Mouse (Mus musculus) layer of hippocampus, adult 2 months (tissue): ENCODE results near the gene C330007P06Rik. TPM values are rescaled to one million over a fixed set of nuclear protein-coding genes. Genes with fewer than 3 reads are reported as not detected.
A peak's percentile ranks its signal among the peaks of the same experiment; 100 is the strongest.
"Not testable (repeated sequence)": the region's sequence is repeated elsewhere in the genome, so short reads cannot be mapped to it uniquely, and the experiment has no call there.

ENCODE experiments used
- DNase-seq, 2 experiments: peaks; one replicate each; pipeline ENCODE4 v3.0.0; 2022; ENCODE audit warnings: low spot score in 2 of 2
- H3K27ac ChIP-seq: fragments of 200-600 bp; 2 replicates; pipeline ENCODE4 v1.8.1; 2022
- H3K4me3 ChIP-seq: fragments of 200-600 bp; 2 replicates; pipeline ENCODE4 v1.8.1; 2022; ENCODE audit warnings: mild to moderate bottlenecking
- CTCF ChIP-seq: fragments of 200-600 bp; conservative IDR thresholded peaks from 2 replicates; pipeline ENCODE4 v1.8.1; 2022; ENCODE audit warnings: antibody characterized with exemption, mild to moderate bottlenecking, moderate library complexity
- total RNA-seq, 2 experiments: library from RNA; stranded (reverse); gene quantifications; 2 replicates each; pipeline ENCODE4 v1.2.3; 2021

C330007P06Rik gene
- total RNA-seq, 2 experiments from 2014 or later = 40.4 TPM

- no peak overlapping the region for H3K4me3 ChIP-seq
- TF ChIP-seq CTCF = no peak
- no peak overlapping the region for H3K27ac ChIP-seq
- DNase-seq = no peak
Measured at GRCm38 (mm10) chrX:36805466-36806235, 68.3 kb downstream of the C330007P06Rik start.

DNA sequence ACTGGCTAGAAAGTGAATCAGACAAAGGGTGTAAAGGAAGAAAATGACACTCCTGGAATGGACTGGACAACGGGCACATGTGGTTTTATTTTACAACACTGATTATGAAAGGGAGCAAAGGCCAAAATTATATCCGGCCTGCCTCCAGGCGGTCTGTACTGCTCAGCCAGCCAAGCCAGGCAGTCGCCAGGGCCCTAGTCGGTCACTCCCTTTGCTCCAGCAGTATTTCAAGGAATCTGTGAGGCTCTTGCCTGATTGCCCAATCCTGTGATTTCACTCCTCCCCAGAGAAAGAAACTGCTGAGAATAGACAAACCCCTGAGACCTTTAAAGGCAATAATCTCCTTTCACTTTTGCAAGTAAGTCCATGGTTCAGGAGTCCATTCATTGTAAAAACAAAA, 69.7 kb downstream of the C330007P06Rik start:
- Histone ChIP-seq H3K4me3 (no peak overlapping the region), H3K27ac (no peak overlapping the region)
- no peak for TF ChIP-seq CTCF
- no peak for DNase-seq

- no peak for DNase-seq
- Histone ChIP-seq H3K27ac (no peak overlapping the region), H3K4me3 (no peak overlapping the region)
- TF ChIP-seq CTCF = no peak
Measured at GRCm38 (mm10) chrX:36803189-36803588, 70.7 kb downstream of the C330007P06Rik start.

DNA sequence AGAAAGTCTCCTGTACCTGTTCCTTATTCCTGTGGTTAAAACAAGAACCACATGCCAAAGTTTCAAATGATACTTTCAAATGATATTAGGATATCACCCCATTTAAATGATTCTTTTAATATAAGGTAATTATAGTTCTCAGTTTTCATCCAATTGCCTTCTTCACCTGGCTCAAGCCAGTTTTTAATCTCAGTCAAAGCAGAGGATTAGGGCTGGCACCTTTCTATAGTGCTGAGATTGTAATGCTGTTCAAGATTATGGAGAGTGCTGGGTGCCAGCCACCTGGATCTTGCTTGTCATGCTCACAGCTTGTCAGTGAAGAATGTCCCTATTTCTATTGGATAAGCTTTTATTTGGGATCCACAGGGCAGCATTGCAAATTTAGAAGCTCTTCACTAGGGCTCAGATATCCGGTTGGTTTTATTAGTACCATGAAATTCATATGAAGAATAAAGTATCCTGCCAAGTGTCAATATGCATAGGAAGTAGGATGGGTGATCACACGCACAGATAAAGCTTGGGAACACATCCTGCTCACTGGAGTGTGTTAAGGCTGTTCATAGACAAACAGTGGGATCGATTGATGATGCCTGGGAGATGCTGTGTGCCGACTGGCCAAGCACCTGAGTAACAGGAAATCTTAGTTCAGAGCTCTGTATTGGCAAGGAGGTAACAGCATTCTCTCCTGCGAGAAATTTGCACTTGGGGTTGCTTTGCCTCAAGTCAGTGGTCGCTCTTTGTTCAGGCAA, 74.6 kb downstream of the C330007P06Rik start:
- no peak overlapping the region for H3K4me3 ChIP-seq
- no peak for TF ChIP-seq CTCF

GRCm38 (mm10) chrX:36796734-36797133, 77.2 kb downstream of the C330007P06Rik start:
- Histone ChIP-seq H3K27ac (peak overlapping the region; percentile 96), H3K4me3 (peak overlapping the region; percentile 77)
- not testable (repeated sequence) for DNase-seq

More for the DNA sequence above, 74.6 kb downstream of the C330007P06Rik start:
- H3K27ac ChIP-seq = no peak overlapping the region
- DNase-seq = no peak

DNA sequence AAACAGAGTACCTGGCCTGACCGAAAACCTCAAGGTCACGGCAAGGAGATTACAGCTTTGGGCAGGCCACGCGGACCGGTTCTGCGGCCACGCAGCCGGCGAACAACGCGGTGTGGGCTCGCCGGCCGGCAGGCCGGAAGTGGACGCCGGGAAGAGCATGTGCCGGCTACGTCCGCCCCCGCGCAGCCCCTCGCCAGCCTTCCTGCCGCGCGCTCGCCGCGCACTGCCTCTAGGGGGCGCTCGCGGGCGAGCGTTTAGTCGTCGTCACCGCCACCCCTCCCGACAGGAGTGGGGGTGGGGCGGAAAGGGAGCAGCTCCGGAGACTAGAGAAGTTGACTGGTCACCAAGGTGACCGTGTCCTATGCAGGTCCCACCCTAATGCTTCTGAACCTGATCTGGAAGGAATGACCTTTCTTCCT, 77.7 kb downstream of the C330007P06Rik start:
- Histone ChIP-seq H3K4me3 (peak overlapping the region; percentile 77), H3K27ac (peak overlapping the region; percentile 96)
- DNase-seq = peak; percentile 68 to 84
- TF ChIP-seq CTCF = peak; percentile 97

- DNase-seq = peak; percentile 73 to 76
- Histone ChIP-seq H3K27ac (peak within 1 kb of the TSS; percentile 96), H3K4me3 (peak within 1 kb of the TSS; percentile 77)
- TF ChIP-seq CTCF = no peak
Measured at GRCm38 (mm10) chrX:36795424-36796162, 78.3 kb downstream of the C330007P06Rik start, which contains the start of gene Slc25a5. Gene Slc25a5, plus strand, starts transcription at chrX:36795651.

DNA sequence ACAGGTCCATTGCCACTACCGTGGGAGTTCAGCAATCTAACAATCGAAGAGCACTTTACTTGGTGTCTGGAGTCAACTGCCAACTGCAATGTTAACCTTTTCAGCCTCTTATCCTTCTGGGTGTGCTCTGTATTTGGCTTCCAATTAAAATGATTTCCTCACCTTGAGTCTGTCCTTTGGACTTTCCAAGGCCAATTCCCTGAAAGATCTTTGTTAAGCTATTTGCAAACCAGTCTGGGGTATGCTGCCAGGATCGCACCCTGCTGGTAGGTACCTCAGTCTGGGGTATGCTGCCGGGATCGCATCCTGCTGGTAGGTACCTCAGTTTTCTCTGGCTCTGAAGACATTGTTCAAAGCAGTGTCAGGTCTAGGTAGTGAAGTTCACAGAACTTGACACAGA, 79.3 kb downstream of the C330007P06Rik start:
- no peak for DNase-seq

DNA sequence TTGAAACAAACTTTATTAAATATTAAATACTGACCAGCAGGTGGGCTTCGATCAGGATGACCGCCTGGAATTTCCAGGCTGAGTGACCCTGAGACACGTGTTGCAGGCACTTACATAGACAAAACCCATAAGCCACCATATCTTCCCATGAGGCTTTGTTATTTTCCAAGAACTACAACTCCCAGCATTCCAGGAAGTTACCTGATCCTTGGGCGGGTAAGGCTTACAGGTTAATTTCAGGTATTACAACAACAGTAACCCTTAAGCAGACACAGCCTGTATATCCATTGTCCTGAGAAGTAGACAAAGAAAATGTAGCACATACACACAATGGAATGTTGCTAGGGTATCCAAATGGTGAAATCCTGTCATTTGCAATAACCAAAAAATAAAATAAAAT, 84.6 kb downstream of the C330007P06Rik start:
- no peak overlapping the region for H3K4me3 ChIP-seq
- no peak for DNase-seq
- no peak for TF ChIP-seq CTCF
- H3K27ac ChIP-seq = no peak overlapping the region

More for the DNA sequence above, 79.3 kb downstream of the C330007P06Rik start:
- Histone ChIP-seq H3K4me3 (no peak overlapping the region), H3K27ac (no peak overlapping the region)
- no peak for TF ChIP-seq CTCF

DNA sequence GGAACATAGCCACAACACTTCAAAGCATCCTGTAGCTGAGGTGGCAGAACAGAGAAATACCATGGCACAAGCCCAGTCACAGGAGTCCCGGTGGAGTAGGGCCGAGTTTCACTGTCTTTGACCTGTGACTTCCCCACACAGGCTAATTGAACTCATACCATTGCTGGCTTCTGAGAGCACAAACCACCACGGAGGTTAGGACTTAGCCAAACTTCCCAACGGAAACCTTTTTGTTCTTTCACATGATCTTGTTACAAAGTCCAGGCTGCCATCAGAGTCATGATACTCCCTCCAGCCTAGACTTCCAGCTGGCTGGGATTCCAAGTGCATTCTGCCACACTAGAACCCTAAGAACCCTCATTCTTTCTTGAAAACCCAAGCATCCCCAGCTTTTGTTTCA, 96.2 kb downstream of the C330007P06Rik start:
- H3K27ac ChIP-seq = no peak overlapping the region
- no peak overlapping the region for H3K4me3 ChIP-seq
- no peak for TF ChIP-seq CTCF
- DNase-seq = no peak

GRCm38 (mm10) chrX:36775520-36775919, 98.4 kb downstream of the C330007P06Rik start:
- TF ChIP-seq CTCF = no peak
- Histone ChIP-seq H3K27ac (no peak overlapping the region), H3K4me3 (no peak overlapping the region)
- no peak for DNase-seq

Other genes with a start within 250 kb of the C330007P06Rik start
- 1 to 10 TPM; 8.7 to 9.0 TPM for gene Akap17b, start 228.7 kb downstream of the C330007P06Rik start, total RNA-seq
- gene Slc25a43, start 130.5 kb downstream of the C330007P06Rik start, total RNA-seq = under 1 TPM in 1 of 2 experiments, not detected in 1; 0.44 TPM
- 100 to 1,000 TPM; 325 to 333 TPM for gene Slc25a5, start 78.5 kb downstream of the C330007P06Rik start, total RNA-seq
- gene Ube2a, start 211 bp downstream of the C330007P06Rik start, total RNA-seq = 10 to 100 TPM; 52.0 to 53.8 TPM
- gene Nkrf, start 28.8 kb upstream of the C330007P06Rik start, total RNA-seq = 10 to 100 TPM; 29.7 to 32.2 TPM
- gene Sept6, start 117.7 kb upstream of the C330007P06Rik start, total RNA-seq = 10 to 100 TPM; 50.4 to 51.9 TPM
- not detected for gene Sowahd, start 174.7 kb upstream of the C330007P06Rik start, total RNA-seq
- gene Rpl39, start 211.3 kb upstream of the C330007P06Rik start, total RNA-seq = 100 to 1,000 TPM; 227 to 242 TPM
- 10 to 100 TPM; 18.9 to 20.5 TPM for gene Upf3b, start 236.2 kb upstream of the C330007P06Rik start, total RNA-seq